Mouse (Mus musculus): ENCODE measurements around the gene Gm5485.

GRCm38 (mm10) chr16:48360887-48361286 lies 51.3 kb downstream of the Gm5485 start:
- TF ChIP-seq CTCF (IDR thresholded peaks at IDR 0.05; ENCODE audit: control insufficient read depth, insufficient read depth, insufficient read length) (no peak), CEBPB (IDR thresholded peaks at IDR 0.05; ENCODE audit: low read depth) (no peak), USF1 (IDR thresholded peaks at IDR 0.05; ENCODE audit: low read depth) (no peak), MAX (IDR thresholded peaks at IDR 0.05) (no peak), FOSL1 (IDR thresholded peaks at IDR 0.05; ENCODE audit: insufficient read depth, low read length, poor library complexity, severe bottlenecking) (no peak), MYOD1 (IDR thresholded peaks at IDR 0.05; ENCODE audit: control insufficient read depth, insufficient read length, low read depth) (no peak), MYOG (IDR thresholded peaks at IDR 0.05; ENCODE audit: control insufficient read depth, extremely low read depth, insufficient read length) (no peak)

All from C2C12 (cell line).